Mouse (Mus musculus): ENCODE results near the gene Bmp5. TPM values are rescaled to one million over a fixed set of nuclear protein-coding genes. Genes with fewer than 3 reads are reported as not detected.

The Bmp5 gene
- total RNA-seq, 2 experiments from 2014 or later = 1.8 to 1.9 TPM

- no peak for DNase-seq (ENCODE audit: extremely low spot score in 1 of 2, low spot score in 2 of 2)
- intact Hi-C loops (cut with DNase I) = no loop called here
These were observed 57.3 kb downstream of the Bmp5 start for GRCm38 (mm10) chr9:75832468-75832867.

- intact Hi-C loops (cut with DNase I) = no loop called here
- no peak for DNase-seq (ENCODE audit: extremely low spot score in 1 of 2, low spot score in 2 of 2)
These were observed 58.1 kb downstream of the Bmp5 start for GRCm38 (mm10) chr9:75833189-75833732.

GRCm38 (mm10) chr9:75839450-75839849 is 64.3 kb downstream of the Bmp5 start:
- intact Hi-C loops (cut with DNase I) = no loop called here
- no peak for DNase-seq (ENCODE audit: extremely low spot score in 1 of 2, low spot score in 2 of 2)

- no peak for DNase-seq (ENCODE audit: extremely low spot score in 1 of 2, low spot score in 2 of 2)
- intact Hi-C loops (cut with DNase I) = no loop called here
These were observed 65.7 kb downstream of the Bmp5 start for GRCm38 (mm10) chr9:75840841-75841240.

- DNase-seq (ENCODE audit: extremely low spot score in 1 of 2, low spot score in 2 of 2) = no peak
- intact Hi-C loops (cut with DNase I) = no loop called here
These were observed 70.8 kb downstream of the Bmp5 start for GRCm38 (mm10) chr9:75846010-75846409.

GRCm38 (mm10) chr9:75850670-75851228 is 75.6 kb downstream of the Bmp5 start:
- intact Hi-C loops (cut with DNase I) = no loop called here
- no peak for DNase-seq (ENCODE audit: extremely low spot score in 1 of 2, low spot score in 2 of 2)

- intact Hi-C loops (cut with DNase I) = no loop called here
- DNase-seq (ENCODE audit: extremely low spot score in 1 of 2, low spot score in 2 of 2) = no peak
These were observed 83.0 kb downstream of the Bmp5 start for GRCm38 (mm10) chr9:75858161-75858560.

GRCm38 (mm10) chr9:75858939-75859338 is 83.8 kb downstream of the Bmp5 start:
- intact Hi-C loops (cut with DNase I) = no loop called here
- no peak for DNase-seq (ENCODE audit: extremely low spot score in 1 of 2, low spot score in 2 of 2)

GRCm38 (mm10) chr9:75870332-75871177 is 95.4 kb downstream of the Bmp5 start:
- intact Hi-C loops (cut with DNase I) = no loop called here
- DNase-seq (ENCODE audit: extremely low spot score in 1 of 2, low spot score in 2 of 2) = no peak

- intact Hi-C loops (cut with DNase I) = no loop called here
- DNase-seq (ENCODE audit: extremely low spot score in 1 of 2, low spot score in 2 of 2) = no peak
These were observed 101.2 kb downstream of the Bmp5 start for GRCm38 (mm10) chr9:75876333-75876732.

GRCm38 (mm10) chr9:75883481-75884190 is 108.5 kb downstream of the Bmp5 start:
- intact Hi-C loops (cut with DNase I) = no loop called here
- no peak for DNase-seq (ENCODE audit: extremely low spot score in 1 of 2, low spot score in 2 of 2)

- intact Hi-C loops (cut with DNase I) = no loop called here
- DNase-seq (ENCODE audit: extremely low spot score in 1 of 2, low spot score in 2 of 2) = no peak
These were observed 111.8 kb downstream of the Bmp5 start for GRCm38 (mm10) chr9:75886801-75887544.

GRCm38 (mm10) chr9:75896918-75897317 is 121.8 kb downstream of the Bmp5 start:
- intact Hi-C loops (cut with DNase I) = no loop called here
- DNase-seq (ENCODE audit: extremely low spot score in 1 of 2, low spot score in 2 of 2) = no peak

GRCm38 (mm10) chr9:75898022-75898421 is 122.9 kb downstream of the Bmp5 start:
- intact Hi-C loops (cut with DNase I) = no loop called here
- DNase-seq (ENCODE audit: extremely low spot score in 1 of 2, low spot score in 2 of 2) = no peak

- DNase-seq (ENCODE audit: extremely low spot score in 1 of 2, low spot score in 2 of 2) = no peak
- intact Hi-C loops (cut with DNase I) = no loop called here
These were observed 126.1 kb downstream of the Bmp5 start for GRCm38 (mm10) chr9:75901219-75901618.

- intact Hi-C loops (cut with DNase I) = no loop called here
- DNase-seq (ENCODE audit: extremely low spot score in 1 of 2, low spot score in 2 of 2) = no peak
These were observed 130.3 kb downstream of the Bmp5 start for GRCm38 (mm10) chr9:75905497-75905896.

GRCm38 (mm10) chr9:75910112-75910799 is 135.1 kb downstream of the Bmp5 start:
- DNase-seq (ENCODE audit: extremely low spot score in 1 of 2, low spot score in 2 of 2) = peak; percentile 7 to 69
- intact Hi-C loops (cut with DNase I) = no loop called here

GRCm38 (mm10) chr9:75911542-75911941 is 136.4 kb downstream of the Bmp5 start:
- no peak for DNase-seq (ENCODE audit: extremely low spot score in 1 of 2, low spot score in 2 of 2)
- intact Hi-C loops (cut with DNase I) = no loop called here

Measured in left cerebral cortex, postnatal 10 days (tissue).